Mouse (Mus musculus) megakaryocyte, embryonic 14.5 days (primary cell): Measurements from ENCODE around the gene Abhd4. TPM values are rescaled to one million over a fixed set of nuclear protein-coding genes. Genes with fewer than 3 reads are reported as not detected.

ENCODE experiments used
- H3K27me3 ChIP-seq: replicated peaks from 2 replicates; pipeline ENCODE3; 2012; ENCODE audit warnings: inconsistent platforms
- H3K36me3 ChIP-seq: replicated peaks from 2 replicates; pipeline ENCODE3; 2012; ENCODE audit warnings: low read length, inconsistent platforms, mixed read lengths
- H3K4me1 ChIP-seq: 2 replicates; pipeline ENCODE4 v1.6.1; 2012; ENCODE audit warnings: inconsistent platforms
- H3K4me3 ChIP-seq: replicated peaks from 2 replicates; pipeline ENCODE3; 2012; ENCODE audit warnings: moderate library complexity, mild to moderate bottlenecking, inconsistent platforms
- H3K9me3 ChIP-seq: 2 replicates; pipeline ENCODE4 v1.6.1; 2012; ENCODE audit warnings: inconsistent platforms
- FLI1 ChIP-seq: IDR thresholded peaks from 2 replicates; pipeline ENCODE4 v1.6.1; 2012; ENCODE audit warnings: low read length, inconsistent platforms, mixed read lengths
- GATA1 ChIP-seq: IDR thresholded peaks from 3 replicates; pipeline ENCODE4 v1.6.1; 2012; ENCODE audit warnings: mixed read lengths, low read length, inconsistent platforms, borderline replicate concordance
- polyA plus RNA-seq: library from polyadenylated mRNA; stranded (reverse); fragments of >175 nt; gene quantifications from 2 replicates; pipeline ENCODE4 v1.2.3, GENCODE M21; 2012; ENCODE audit warnings: low replicate concordance; ENCODE audit not compliant: insufficient read depth

Gene Abhd4
- polyA plus RNA-seq, 1 experiment, result 17.3 TPM

- Histone ChIP-seq H3K9me3 (no peaks in the 10 kb centered on the region), H3K4me1 (peaks cover 10% of the 10 kb centered on the region), H3K36me3 (no peaks in the 10 kb centered on the region), H3K27me3 (peaks cover 10% of the 10 kb centered on the region), H3K4me3 (no peak overlapping the region)
- no peak for TF ChIP-seq FLI1
Observed at GRCm38 (mm10) chr14:54211199-54211598, 42.8 kb upstream of the Abhd4 start.

- no peaks in the 10 kb centered on the region for H3K9me3 ChIP-seq
- no peak for TF ChIP-seq GATA1
- no peak for TF ChIP-seq FLI1
- no peaks in the 10 kb centered on the region for H3K36me3 ChIP-seq
- no peak overlapping the region for H3K4me3 ChIP-seq
- H3K4me1 ChIP-seq, result peaks cover 10% of the 10 kb centered on the region
- peaks cover 10% of the 10 kb centered on the region for H3K27me3 ChIP-seq
Observed at GRCm38 (mm10) chr14:54211755-54212154, 42.2 kb upstream of the Abhd4 start.

GRCm38 (mm10) chr14:54213734-54214133 lies 40.3 kb upstream of the Abhd4 start:
- H3K36me3 ChIP-seq, result no peaks in the 10 kb centered on the region
- no peaks in the 10 kb centered on the region for H3K9me3 ChIP-seq
- peaks cover 10% of the 10 kb centered on the region for H3K4me1 ChIP-seq
- TF ChIP-seq GATA1 (no peak), FLI1 (no peak)
- H3K27me3 ChIP-seq, result peaks cover 12% of the 10 kb centered on the region
- no peak overlapping the region for H3K4me3 ChIP-seq

GRCm38 (mm10) chr14:54214477-54214876 lies 39.5 kb upstream of the Abhd4 start:
- TF ChIP-seq GATA1 (no peak), FLI1 (no peak)
- H3K36me3 ChIP-seq, result no peaks in the 10 kb centered on the region
- peaks cover 13% of the 10 kb centered on the region for H3K27me3 ChIP-seq
- H3K9me3 ChIP-seq, result no peaks in the 10 kb centered on the region
- no peak overlapping the region for H3K4me3 ChIP-seq
- H3K4me1 ChIP-seq, result peaks cover 10% of the 10 kb centered on the region

GRCm38 (mm10) chr14:54214901-54215300 lies 39.1 kb upstream of the Abhd4 start:
- Histone ChIP-seq H3K36me3 (no peaks in the 10 kb centered on the region), H3K27me3 (peaks cover 13% of the 10 kb centered on the region), H3K4me3 (no peak overlapping the region), H3K9me3 (no peaks in the 10 kb centered on the region), H3K4me1 (peaks cover 10% of the 10 kb centered on the region)
- TF ChIP-seq GATA1, result no peak
- TF ChIP-seq FLI1, result no peak

GRCm38 (mm10) chr14:54216126-54216525 lies 37.9 kb upstream of the Abhd4 start:
- Histone ChIP-seq H3K27me3 (peaks cover 14% of the 10 kb centered on the region), H3K36me3 (no peaks in the 10 kb centered on the region), H3K4me3 (no peak overlapping the region), H3K9me3 (no peaks in the 10 kb centered on the region), H3K4me1 (peaks cover 17% of the 10 kb centered on the region)
- TF ChIP-seq GATA1 (no peak), FLI1 (no peak)

- no peaks in the 10 kb centered on the region for H3K9me3 ChIP-seq
- peaks cover 11% of the 10 kb centered on the region for H3K27me3 ChIP-seq
- TF ChIP-seq GATA1 (no peak), FLI1 (no peak)
- H3K4me3 ChIP-seq, result no peak overlapping the region
- peaks cover 27% of the 10 kb centered on the region for H3K4me1 ChIP-seq
- H3K36me3 ChIP-seq, result no peaks in the 10 kb centered on the region
Observed at GRCm38 (mm10) chr14:54218233-54218632, 35.8 kb upstream of the Abhd4 start.

GRCm38 (mm10) chr14:54218721-54219120 lies 35.3 kb upstream of the Abhd4 start:
- Histone ChIP-seq H3K9me3 (no peaks in the 10 kb centered on the region), H3K4me1 (peaks cover 27% of the 10 kb centered on the region), H3K4me3 (no peak overlapping the region), H3K27me3 (peaks cover 9% of the 10 kb centered on the region), H3K36me3 (no peaks in the 10 kb centered on the region)
- TF ChIP-seq GATA1, result no peak
- TF ChIP-seq FLI1, result no peak

- Histone ChIP-seq H3K9me3 (no peaks in the 10 kb centered on the region), H3K27me3 (peaks cover 9% of the 10 kb centered on the region), H3K36me3 (no peaks in the 10 kb centered on the region), H3K4me1 (peaks cover 27% of the 10 kb centered on the region), H3K4me3 (no peak overlapping the region)
- TF ChIP-seq GATA1, result no peak
- TF ChIP-seq FLI1, result no peak
Observed at GRCm38 (mm10) chr14:54219256-54219655, 34.7 kb upstream of the Abhd4 start.

- no peak for TF ChIP-seq GATA1
- TF ChIP-seq FLI1, result no peak
- Histone ChIP-seq H3K4me1 (peaks cover 27% of the 10 kb centered on the region), H3K27me3 (peaks cover 12% of the 10 kb centered on the region), H3K9me3 (no peaks in the 10 kb centered on the region), H3K4me3 (no peak overlapping the region), H3K36me3 (no peaks in the 10 kb centered on the region)
Observed at GRCm38 (mm10) chr14:54219849-54220248, 34.1 kb upstream of the Abhd4 start.
